Mouse (Mus musculus): ENCODE results near the gene Olfr763. TPM values are rescaled to one million over a fixed set of nuclear protein-coding genes. Genes with fewer than 3 reads are reported as not detected.

The Olfr763 gene
- not detected for polyA plus RNA-seq (2017; shearing (Covaris generic))

DNA sequence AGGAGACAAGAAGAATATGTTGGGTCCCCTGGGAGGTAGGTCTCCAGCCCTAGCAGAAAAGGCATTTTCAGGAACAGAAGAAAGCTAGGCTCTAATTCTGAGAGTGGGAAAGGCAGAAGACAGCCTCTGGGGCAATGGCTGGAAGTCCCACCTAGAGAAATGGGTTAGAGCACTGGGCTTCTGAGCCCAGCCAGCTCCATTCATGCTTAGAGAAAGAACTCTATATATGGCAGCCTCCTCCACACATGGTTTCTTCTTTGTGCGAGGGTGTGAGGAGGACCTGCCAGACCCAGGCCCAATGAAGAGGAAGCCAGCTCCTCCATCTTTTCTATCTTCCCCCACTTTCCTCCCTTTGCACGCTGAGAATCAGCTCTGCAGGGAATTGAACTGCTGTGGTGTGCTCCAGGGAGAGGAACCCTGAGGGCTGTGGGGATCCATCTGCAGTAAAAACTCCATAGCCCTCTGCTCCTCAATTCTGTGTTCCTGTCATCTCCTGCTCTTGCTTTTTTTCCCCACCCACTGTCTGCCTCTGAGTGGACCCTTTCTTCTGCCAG is at the start of gene Olfr763:
Gene Olfr763 (plus strand): TSS at position 504 of the 554 bp plus-strand sequence.

DNA sequence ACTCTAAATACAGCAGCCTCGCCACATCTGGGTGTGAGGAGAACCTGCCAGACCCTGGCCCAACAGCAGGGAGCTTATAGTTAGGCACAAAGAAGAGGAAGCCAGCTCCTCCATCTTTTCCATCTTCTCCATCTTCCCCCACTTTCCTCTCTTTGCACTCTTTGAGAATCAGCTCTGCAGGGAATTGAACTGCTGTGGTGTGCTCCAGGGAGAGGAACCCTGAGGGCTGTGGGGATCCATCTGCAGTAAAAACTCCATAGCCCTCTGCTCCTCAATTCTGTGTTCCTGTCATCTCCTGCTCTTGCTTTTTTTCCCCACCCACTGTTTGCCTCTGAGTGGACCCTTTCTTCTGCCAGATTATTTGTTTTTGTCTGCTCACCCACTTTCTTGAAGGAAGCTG is 21.5 kb upstream of the Olfr763 start, which contains the start of gene Olfr9:
Gene Olfr9 (plus strand): TSS at position 301 of the 400 bp plus-strand sequence.

DNA sequence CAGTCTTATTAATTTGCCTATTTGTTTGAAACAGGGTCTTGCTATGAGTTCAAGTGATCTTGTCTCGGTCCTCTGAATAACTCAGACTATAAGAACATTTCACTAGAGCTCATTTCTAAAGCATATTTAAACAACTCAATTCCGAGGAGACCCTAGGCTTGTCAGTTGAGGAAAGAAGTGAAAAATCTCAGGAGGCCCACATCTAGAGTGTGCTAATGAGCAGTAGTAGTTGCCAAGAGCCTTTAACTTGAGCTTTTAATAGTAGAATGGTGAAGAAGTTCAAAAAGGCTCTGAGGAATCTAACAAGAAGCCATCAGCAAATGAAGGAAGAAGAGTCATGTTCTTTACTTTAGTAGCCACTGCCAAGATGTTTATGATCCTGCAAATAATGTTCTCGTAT is 29.2 kb downstream of the Olfr763 start, which contains the start of gene Olfr764-ps1:
Gene Olfr764-ps1 (minus strand): TSS at position 101 of the 400 bp plus-strand sequence.

DNA sequence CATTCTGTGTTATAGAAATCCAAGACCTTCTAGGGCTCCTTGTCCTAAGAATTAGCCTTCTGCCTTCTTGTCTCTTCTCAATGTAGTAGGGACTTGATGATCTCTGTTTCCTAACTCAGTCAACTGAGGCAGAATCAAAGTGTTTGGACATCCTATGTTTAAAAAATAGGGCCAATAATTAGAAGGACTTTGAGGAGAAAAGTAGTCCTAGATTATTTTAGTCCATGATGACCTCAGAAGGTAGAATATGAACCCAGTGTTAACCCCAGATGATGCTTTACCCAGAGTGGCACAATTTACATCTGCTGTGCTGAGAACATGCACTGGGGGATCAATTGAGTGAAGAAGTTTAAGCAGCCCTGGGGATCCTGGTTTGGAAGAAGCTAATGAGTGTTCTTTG is 39.3 kb downstream of the Olfr763 start, which contains the start of gene Olfr765:
Gene Olfr765 (minus strand): TSS at position 101 of the 400 bp plus-strand sequence.

Other genes starting within 250 kb of the Olfr763 start
- 1 to 10 TPM in 1 of 2 experiments, under 1 TPM in 1; 0.27 to 1.1 TPM for gene Mmp19, start 219.9 kb upstream of the Olfr763 start, polyA plus RNA-seq (2017; shearing (Covaris generic))
- gene Dnajc14, start 206.7 kb upstream of the Olfr763 start, polyA plus RNA-seq (2017; shearing (Covaris generic)): 100 to 1,000 TPM in 1 of 2 experiments, 10 to 100 TPM in 1; 99.0 to 113 TPM
- gene Tmem198b, start 206.4 kb upstream of the Olfr763 start, polyA plus RNA-seq (2017; shearing (Covaris generic)): 1 to 10 TPM; 2.2 to 4.1 TPM
- 100 to 1,000 TPM; 138 to 144 TPM for gene Sarnp, start 193.5 kb upstream of the Olfr763 start, polyA plus RNA-seq (2017; shearing (Covaris generic))
- 10 to 100 TPM; 65.4 to 69.2 TPM for gene Ormdl2, start 189.1 kb upstream of the Olfr763 start, polyA plus RNA-seq (2017; shearing (Covaris generic))
- gene Gdf11, start 119.1 kb upstream of the Olfr763 start, polyA plus RNA-seq (2017; shearing (Covaris generic)): 1 to 10 TPM; 2.9 TPM
- gene Cd63, start 109.8 kb upstream of the Olfr763 start, polyA plus RNA-seq (2017; shearing (Covaris generic)): 1 to 10 TPM in 1 of 2 experiments, under 1 TPM in 1; 0.86 to 6.2 TPM
- 10 to 100 TPM; 13.9 to 24.2 TPM for gene Rdh5, start 87.9 kb upstream of the Olfr763 start, polyA plus RNA-seq (2017; shearing (Covaris generic))
- 100 to 1,000 TPM; 113 to 188 TPM for gene Bloc1s1, start 86.8 kb upstream of the Olfr763 start, polyA plus RNA-seq (2017; shearing (Covaris generic))
- gene Itga7, start 77.0 kb upstream of the Olfr763 start, polyA plus RNA-seq (2017; shearing (Covaris generic)): 10 to 100 TPM in 1 of 2 experiments, 1 to 10 TPM in 1; 3.9 to 21.2 TPM
- gene Mettl7b, start 49.8 kb upstream of the Olfr763 start, polyA plus RNA-seq (2017; shearing (Covaris generic)): not detected
- under 1 TPM in 1 of 2 experiments, not detected in 1; 0.51 TPM for gene Olfr9, start 21.4 kb upstream of the Olfr763 start, polyA plus RNA-seq (2017; shearing (Covaris generic))
- not detected for gene Olfr764-ps1, start 29.1 kb downstream of the Olfr763 start, polyA plus RNA-seq (2017; shearing (Covaris generic))
- not detected for gene Olfr765, start 39.2 kb downstream of the Olfr763 start, polyA plus RNA-seq (2017; shearing (Covaris generic))
- under 1 TPM in 1 of 2 experiments, not detected in 1; 0.22 TPM for gene Olfr766-ps1, start 58.2 kb downstream of the Olfr763 start, polyA plus RNA-seq (2017; shearing (Covaris generic))
- gene Olfr767, start 72.1 kb downstream of the Olfr763 start, polyA plus RNA-seq (2017; shearing (Covaris generic)): under 1 TPM; 0.04 to 0.11 TPM
- gene Olfr768, start 88.6 kb downstream of the Olfr763 start, polyA plus RNA-seq (2017; shearing (Covaris generic)): not detected
- not detected for gene Olfr769, start 107.1 kb downstream of the Olfr763 start, polyA plus RNA-seq (2017; shearing (Covaris generic))
- 1 to 10 TPM in 1 of 2 experiments, under 1 TPM in 1; 0.17 to 1.2 TPM for gene Olfr770, start 128.2 kb downstream of the Olfr763 start, polyA plus RNA-seq (2017; shearing (Covaris generic))
- gene Olfr771, start 154.0 kb downstream of the Olfr763 start, polyA plus RNA-seq (2017; shearing (Covaris generic)): not detected
- gene Olfr772, start 167.1 kb downstream of the Olfr763 start, polyA plus RNA-seq (2017; shearing (Covaris generic)): under 1 TPM in 1 of 2 experiments, not detected in 1; 0.12 TPM
- not detected for gene Olfr773, start 176.6 kb downstream of the Olfr763 start, polyA plus RNA-seq (2017; shearing (Covaris generic))
- gene Olfr774, start 225.4 kb downstream of the Olfr763 start, polyA plus RNA-seq (2017; shearing (Covaris generic)): not detected
- gene Olfr775, start 237.6 kb downstream of the Olfr763 start, polyA plus RNA-seq (2017; shearing (Covaris generic)): not detected
- gene Olfr776, start 248.3 kb downstream of the Olfr763 start, polyA plus RNA-seq (2017; shearing (Covaris generic)): not detected